Mouse (Mus musculus): Measurements from ENCODE around the gene Chek2.

- no peak for TF ChIP-seq POLR2A (IDR thresholded peaks at IDR 0.05; ENCODE audit: control insufficient read depth in 1 of 2, insufficient read depth in 1 of 2, low read depth in 1 of 2, low read length in 2 of 2, poor library complexity in 1 of 2)
- TF ChIP-seq RCOR1 (IDR thresholded peaks at IDR 0.05; ENCODE audit: low read depth, low read length), result no peak
- no peak for TF ChIP-seq ETS1 (IDR thresholded peaks at IDR 0.05; ENCODE audit: low read depth, low read length)
- TF ChIP-seq KAT2A (conservative IDR thresholded peaks at IDR 0.05; ENCODE audit: low read depth, low read length), result no peak
- TF ChIP-seq EP300 (IDR thresholded peaks at IDR 0.05; ENCODE audit: low read depth in 1 of 2, low read length in 2 of 2), result no peak
- TF ChIP-seq CTCF (IDR thresholded peaks at IDR 0.05 in 2 of 3, conservative IDR thresholded peaks at IDR 0.05 in 1 of 3; ENCODE audit: control insufficient read depth in 1 of 3, insufficient read depth in 1 of 3, low read depth in 2 of 3, low read length in 3 of 3, poor library complexity in 1 of 3, severe bottlenecking in 1 of 3), result no peak
- TF ChIP-seq GABPA (IDR thresholded peaks at IDR 0.05; ENCODE audit: low read depth, low read length), result no peak
- no peak for TF ChIP-seq SMC3 (IDR thresholded peaks at IDR 0.05; ENCODE audit: low read depth, low read length)
- no peak for TF ChIP-seq ZMIZ1 (IDR thresholded peaks at IDR 0.05; ENCODE audit: low read depth, low read length)
Measured at GRCm38 (mm10) chr5:110916241-110916640, 76.5 kb downstream of the Chek2 start.
